Mouse (Mus musculus) hindbrain, embryonic 14.5 days (tissue): ENCODE results near the gene Ms4a6b. TPM values are rescaled to one million over a fixed set of nuclear protein-coding genes. Genes with fewer than 3 reads are reported as not detected.
A peak's percentile ranks its signal among the peaks of the same experiment; 100 is the strongest.
"Not testable (repeated sequence)": the region's sequence is repeated elsewhere in the genome, so short reads cannot be mapped to it uniquely, and the experiment has no call there.

ENCODE experiments used
- ATAC-seq: fragments of 200-750 bp; cut with Nextera tagmentation; 2 replicates; pipeline ENCODE4 v1.8.0; 2017; ENCODE audit warnings: moderate number of reproducible peaks, mild to moderate bottlenecking, moderate TSS enrichment, moderate library complexity; ENCODE audit not compliant: low FRiP score
- DNase-seq: peaks from one replicate; pipeline ENCODE4 v3.0.0-alpha.2; 2015; ENCODE audit warnings: low spot score
- H3K27ac ChIP-seq: fragments of 300-500 bp; sonication (generic); 2 replicates; pipeline ENCODE4 v1.5.1; 2014; ENCODE audit warnings: mild to moderate bottlenecking, moderate library complexity
- H3K27me3 ChIP-seq: fragments of 300-500 bp; sonication (generic); 2 replicates; pipeline ENCODE4 v1.6.1; 2014; ENCODE audit warnings: mild to moderate bottlenecking, low read length, mixed read lengths; ENCODE audit not compliant: control insufficient read depth, insufficient read depth
- H3K36me3 ChIP-seq: fragments of 300-500 bp; sonication (generic); replicated peaks from 2 replicates; pipeline ENCODE4 v1.6.1; 2014; ENCODE audit not compliant: control insufficient read depth, insufficient read depth
- H3K4me1 ChIP-seq: fragments of 300-500 bp; sonication (generic); replicated peaks from 2 replicates; pipeline ENCODE4 v1.6.1; 2014; ENCODE audit warnings: antibody characterized with exemption, low read length, mixed read lengths; ENCODE audit not compliant: control insufficient read depth, insufficient read depth
- H3K4me2 ChIP-seq: fragments of 300-500 bp; sonication (generic); replicated peaks from 2 replicates; pipeline ENCODE4 v1.6.1; 2014; ENCODE audit warnings: mild to moderate bottlenecking, moderate library complexity
- H3K4me3 ChIP-seq: fragments of 300-500 bp; sonication (generic); replicated peaks from 2 replicates; pipeline ENCODE4 v1.5.1; 2014; ENCODE audit warnings: mild to moderate bottlenecking, low read length
- H3K9ac ChIP-seq: fragments of 300-500 bp; sonication (generic); 2 replicates; pipeline ENCODE4 v1.6.1; 2014
- H3K9me3 ChIP-seq: fragments of 300-500 bp; sonication (generic); 2 replicates; pipeline ENCODE4 v1.6.1; 2016; ENCODE audit warnings: low read length; ENCODE audit not compliant: control insufficient read depth
- WGBS: fragments of 180-500 bp; shearing (Covaris S2); extraction: QIAGEN DNeasy Blood & Tissue Kit; methylation state at CpG from one replicate; pipeline ENCODE4 v1.1.7; 2014; 5-methylcytosine and 5-hydroxymethylcytosine counted together
- polyA plus RNA-seq: library from polyadenylated mRNA; unstranded; fragments of >200 nt; fragmentation: Nextera tagmentation; extraction: Ambion mirVana; gene quantifications from 2 replicates; pipeline ENCODE4 v1.2.1, GENCODE M21; 2014

Ms4a6b gene
- polyA plus RNA-seq, 1 experiment from 2014 or later, result 3.3 TPM

DNA sequence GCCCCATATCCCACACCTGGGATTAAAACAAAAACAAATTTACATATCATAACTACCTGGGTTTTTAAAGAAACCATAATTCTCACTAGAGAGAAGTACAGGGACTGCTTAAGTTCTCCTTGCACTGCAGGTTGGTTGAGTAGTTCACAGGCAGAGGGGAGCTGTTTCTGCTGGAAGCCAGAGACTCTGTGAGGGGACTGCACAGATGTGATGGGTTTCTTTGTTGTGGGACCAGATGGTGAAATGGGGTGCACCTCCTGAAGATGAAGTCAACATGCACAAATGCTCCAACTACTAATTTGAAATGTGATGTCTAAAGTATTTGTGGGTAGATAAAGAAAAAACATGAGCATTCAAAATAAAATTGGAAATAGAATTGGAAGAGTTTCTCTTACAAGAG lies 31.6 kb downstream of the Ms4a6b start:
- Histone ChIP-seq H3K27me3 (no peaks in the 10 kb centered on the region), H3K9ac (no peak overlapping the region), H3K4me2 (no peak overlapping the region), H3K4me3 (no peak overlapping the region), H3K9me3 (no peaks in the 10 kb centered on the region), H3K27ac (no peak overlapping the region), H3K36me3 (no peaks in the 10 kb centered on the region), H3K4me1 (no peaks in the 10 kb centered on the region)
- DNase-seq (no peak), ATAC-seq (no peak)

- Histone ChIP-seq H3K4me2 (no peak overlapping the region), H3K4me1 (no peaks in the 10 kb centered on the region), H3K27me3 (no peaks in the 10 kb centered on the region), H3K4me3 (no peak overlapping the region), H3K36me3 (no peaks in the 10 kb centered on the region), H3K27ac (no peak overlapping the region), H3K9me3 (no peaks in the 10 kb centered on the region), H3K9ac (no peak overlapping the region)
- ATAC-seq, result no peak
- WGBS, result 92% methylated on average over 5 of the region's 5 CpGs
- no peak for DNase-seq
Observed at GRCm38 (mm10) chr19:11554726-11555125, 38.4 kb downstream of the Ms4a6b start.

- not testable (repeated sequence) for H3K4me3 ChIP-seq, H3K27me3 ChIP-seq, H3K36me3 ChIP-seq, H3K4me2 ChIP-seq, ATAC-seq, H3K27ac ChIP-seq, H3K9ac ChIP-seq, H3K9me3 ChIP-seq, H3K4me1 ChIP-seq
- DNase-seq, result peak; percentile 2
Observed at GRCm38 (mm10) chr19:11559560-11559959, 43.2 kb downstream of the Ms4a6b start.

GRCm38 (mm10) chr19:11574965-11575364 lies 58.7 kb downstream of the Ms4a6b start:
- Histone ChIP-seq H3K9me3 (no peaks in the 10 kb centered on the region), H3K9ac (no peak overlapping the region), H3K4me2 (no peak overlapping the region), H3K27ac (no peak overlapping the region), H3K4me1 (no peaks in the 10 kb centered on the region), H3K36me3 (no peaks in the 10 kb centered on the region), H3K4me3 (no peak overlapping the region), H3K27me3 (no peaks in the 10 kb centered on the region)
- WGBS, result 79% methylated on average over 8 of the region's 8 CpGs
- ATAC-seq (peak; percentile 66; the same call in 1 of the 2 replicates), DNase-seq (peak; percentile 27)

Other genes with a start within 250 kb of the Ms4a6b start
- not detected in 2 replicates for gene Ms4a5, start 232.6 kb upstream of the Ms4a6b start, polyA plus RNA-seq
- gene Ms4a14, start 202.1 kb upstream of the Ms4a6b start, polyA plus RNA-seq, result 0.05 TPM in 2 replicates
- gene Ms4a7, start 180.4 kb upstream of the Ms4a6b start, polyA plus RNA-seq, result 4.0 and 4.5 TPM in 2 replicates
- gene Ms4a4a, start 141.0 kb upstream of the Ms4a6b start, polyA plus RNA-seq, result 1.2 and 1.7 TPM in 2 replicates
- gene Ms4a4c, start 111.7 kb upstream of the Ms4a6b start, polyA plus RNA-seq, result 0.11 TPM in 1 of 2 replicates, not detected in the other
- not detected in 2 replicates for gene Ms4a4b, start 73.0 kb upstream of the Ms4a6b start, polyA plus RNA-seq
- 1.3 and 2.2 TPM in 2 replicates for gene Ms4a6c, start 47.1 kb upstream of the Ms4a6b start, polyA plus RNA-seq
- gene Gm8369, start 30.6 kb upstream of the Ms4a6b start, polyA plus RNA-seq, result not detected in 2 replicates
- gene Ms4a4d, start 20.3 kb downstream of the Ms4a6b start, polyA plus RNA-seq, result not detected in 2 replicates
- gene Ms4a6d, start 88.3 kb downstream of the Ms4a6b start, polyA plus RNA-seq, result 3.4 and 3.6 TPM in 2 replicates
- 0.16 TPM in 1 of 2 replicates, not detected in the other for gene Ms4a2, start 107.2 kb downstream of the Ms4a6b start, polyA plus RNA-seq
- gene Ms4a3, start 124.3 kb downstream of the Ms4a6b start, polyA plus RNA-seq, result not detected in 2 replicates
- gene Oosp2, start 144.0 kb downstream of the Ms4a6b start, polyA plus RNA-seq, result not detected in 2 replicates
- gene Oosp1, start 174.6 kb downstream of the Ms4a6b start, polyA plus RNA-seq, result not detected in 2 replicates
- gene Oosp3, start 180.5 kb downstream of the Ms4a6b start, polyA plus RNA-seq, result not detected in 2 replicates
- gene Gif, start 231.0 kb downstream of the Ms4a6b start, polyA plus RNA-seq, result not detected in 2 replicates